Mouse (Mus musculus) urinary bladder, postnatal 25 days (tissue): ENCODE data around the gene 4930539E08Rik.

Experiments
- DNase-seq: peaks from one replicate; pipeline ENCODE4 v3.0.0; 2022; ENCODE audit warnings: low spot score

The 4930539E08Rik gene

GRCm38 (mm10) chr17:28930392-28931074, 15.4 kb upstream of the 4930539E08Rik start:
- peak; percentile 63 for DNase-seq

- no peak for DNase-seq
Observed at GRCm38 (mm10) chr17:28929369-28929768, 14.2 kb upstream of the 4930539E08Rik start.

- DNase-seq = peak; percentile 3
Observed at GRCm38 (mm10) chr17:28928004-28928403, 12.9 kb upstream of the 4930539E08Rik start.

GRCm38 (mm10) chr17:28926866-28927635, 11.9 kb upstream of the 4930539E08Rik start:
- no peak for DNase-seq

GRCm38 (mm10) chr17:28926380-28926779, 11.3 kb upstream of the 4930539E08Rik start:
- peak; percentile 69 for DNase-seq

- DNase-seq = no peak
Observed at GRCm38 (mm10) chr17:28924957-28925595, 10.0 kb upstream of the 4930539E08Rik start.

GRCm38 (mm10) chr17:28922096-28922495, 7.0 kb upstream of the 4930539E08Rik start:
- no peak for DNase-seq

- DNase-seq = no peak
Observed at GRCm38 (mm10) chr17:28921086-28921485, 6.0 kb upstream of the 4930539E08Rik start.

- no peak for DNase-seq
Observed at GRCm38 (mm10) chr17:28916520-28916919, 1.4 kb upstream of the 4930539E08Rik start.

GRCm38 (mm10) chr17:28913940-28914339, 1.2 kb downstream of the 4930539E08Rik start:
- DNase-seq = no peak

- no peak for DNase-seq
Observed at GRCm38 (mm10) chr17:28913200-28913599, 1.9 kb downstream of the 4930539E08Rik start.

- no peak for DNase-seq
Observed at GRCm38 (mm10) chr17:28910139-28910538, 5.0 kb downstream of the 4930539E08Rik start.

- peak; percentile 55 for DNase-seq
Observed at GRCm38 (mm10) chr17:28909252-28909941, 5.7 kb downstream of the 4930539E08Rik start.

- DNase-seq = no peak
Observed at GRCm38 (mm10) chr17:28907959-28908358, 7.2 kb downstream of the 4930539E08Rik start.

- DNase-seq = no peak
Observed at GRCm38 (mm10) chr17:28905377-28905916, 9.7 kb downstream of the 4930539E08Rik start.

GRCm38 (mm10) chr17:28904546-28905376, 10.4 kb downstream of the 4930539E08Rik start:
- peak; percentile 66 for DNase-seq

GRCm38 (mm10) chr17:28901559-28901958, 13.6 kb downstream of the 4930539E08Rik start:
- no peak for DNase-seq

- no peak for DNase-seq
Observed at GRCm38 (mm10) chr17:28899427-28899826, 15.7 kb downstream of the 4930539E08Rik start.

GRCm38 (mm10) chr17:28898249-28898648, 16.9 kb downstream of the 4930539E08Rik start:
- DNase-seq = no peak

GRCm38 (mm10) chr17:28897817-28898216, 17.3 kb downstream of the 4930539E08Rik start:
- DNase-seq = no peak
